Mouse (Mus musculus) ES-Bruce4 (cell line): Measurements from ENCODE around the gene Prkch.

ENCODE experiments used
- CTCF ChIP-seq: IDR thresholded peaks from one replicate; pipeline ENCODE4 v1.8.1; 2011; ENCODE audit warnings: low read depth, low read length
- EP300 ChIP-seq: IDR thresholded peaks from 2 replicates; pipeline ENCODE4 v1.6.1; 2011; ENCODE audit warnings: low read depth, low read length; ENCODE audit not compliant: insufficient read depth
- POLR2A ChIP-seq: IDR thresholded peaks from one replicate; pipeline ENCODE4 v1.8.1; 2011; ENCODE audit warnings: low read length; ENCODE audit not compliant: insufficient read depth

DNA sequence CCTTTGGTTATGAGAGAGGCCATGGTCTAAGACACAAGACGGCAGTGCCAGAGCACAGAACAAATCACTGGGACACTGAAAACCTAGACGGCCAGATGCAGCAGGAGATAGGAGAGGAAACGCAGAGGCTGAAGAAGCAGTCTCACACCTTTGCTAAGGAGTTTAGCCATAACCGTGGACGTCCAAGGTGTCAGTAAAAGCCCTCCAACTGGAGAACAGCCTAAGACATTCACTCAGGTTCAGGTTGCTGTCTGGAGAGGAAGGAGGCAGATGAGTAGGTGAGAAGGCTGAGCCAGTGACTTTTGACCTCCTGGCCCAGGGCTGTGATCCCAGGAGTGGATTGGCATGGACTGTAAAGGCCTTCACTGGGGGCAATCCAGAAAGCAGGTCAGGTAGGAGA lies 130.0 kb downstream of the Prkch start:
- TF ChIP-seq POLR2A (no peak), CTCF (no peak), EP300 (no peak)
